ENCODE assay signal across 22 mouse cellular contexts in genomic region chr13:54251541-54252225, GRCm38 (mm10). TPM values are rescaled to one million over a fixed set of nuclear protein-coding genes. Genes with fewer than 3 reads are reported as not detected.
"Had no signal": no experiment of that assay in that cellular context is flagged by ENCODE, and none has a peak within 500 bp of the region (broad histone marks: within the 10 kb centered on the region; RNA-seq: fewer than 3 reads in every experiment).

No protein-coding gene starts in this region.

- H3K9me3 ChIP-seq: kidney, embryonic 15.5 days; limb, embryonic 10.5 days; limb, embryonic 13.5 days; liver, embryonic 12.5 days; liver, embryonic 15.5 days; midbrain, embryonic 15.5 days; neural tube, embryonic 13.5 days; stomach, embryonic 15.5 days had no signal

- H3K27ac ChIP-seq: kidney, embryonic 15.5 days; left cerebral cortex, adult 2 months; limb, embryonic 10.5 days; limb, embryonic 13.5 days; liver, embryonic 12.5 days; liver, embryonic 15.5 days; macrophage; midbrain, embryonic 15.5 days; neural tube, embryonic 13.5 days; stomach, embryonic 15.5 days had no signal

- DNase-seq: kidney, adult 8-10 months; kidney, postnatal 10 days; kidney, postnatal 36 days; layer of hippocampus, postnatal 36 days; liver; lung, adult 18-20 months; lung, postnatal 14 days; retina, postnatal 1 day; right cerebral cortex, postnatal 25 days; spleen, adult 18-20 months; thymus, postnatal 25 days had no signal

- H3K4me2 ChIP-seq: kidney, embryonic 15.5 days; limb, embryonic 13.5 days; liver, embryonic 12.5 days; liver, embryonic 15.5 days; midbrain, embryonic 15.5 days; neural tube, embryonic 13.5 days; stomach, embryonic 15.5 days had no signal

- ATAC-seq: liver, embryonic 12.5 days; midbrain, embryonic 15.5 days had no signal

- H3K4me3 ChIP-seq: kidney, embryonic 15.5 days; left cerebral cortex, adult 2 months; limb, embryonic 10.5 days; limb, embryonic 13.5 days; liver, embryonic 12.5 days; liver, embryonic 15.5 days; midbrain, embryonic 15.5 days; myocyte; neural tube, embryonic 13.5 days; stomach, embryonic 15.5 days had no signal

- H3K36me3 ChIP-seq: kidney, embryonic 15.5 days; limb, embryonic 10.5 days; limb, embryonic 13.5 days; liver, embryonic 12.5 days; liver, embryonic 15.5 days; midbrain, embryonic 15.5 days; neural tube, embryonic 13.5 days; stomach, embryonic 15.5 days had no signal

- H3K9ac ChIP-seq: kidney, embryonic 15.5 days; limb, embryonic 13.5 days; liver, embryonic 12.5 days; liver, embryonic 15.5 days; midbrain, embryonic 15.5 days; neural tube, embryonic 13.5 days; stomach, embryonic 15.5 days had no signal

- H3K27me3 ChIP-seq: liver, embryonic 12.5 days; liver, embryonic 15.5 days; midbrain, embryonic 15.5 days; neural tube, embryonic 13.5 days; stomach, embryonic 15.5 days had no signal

- H3K4me1 ChIP-seq: liver, embryonic 12.5 days; liver, embryonic 15.5 days had no signal

RNA-seq across cellular contexts. Expression of gene Hrh2, which starts 59.8 kb away (rescaled TPM):
- polyA plus RNA-seq: kidney, embryonic 15.5 days; myocyte had no signal
